Mouse (Mus musculus): ENCODE data around the gene Wdtc1.

Gene Wdtc1

GRCm38 (mm10) chr4:133247806-133248449 lies 105.4 kb downstream of the Wdtc1 start:
- DNase-seq = no peak

GRCm38 (mm10) chr4:133247072-133247471 lies 106.2 kb downstream of the Wdtc1 start:
- DNase-seq = no peak

- no peak for DNase-seq
Observed at GRCm38 (mm10) chr4:133244289-133244688, 109.0 kb downstream of the Wdtc1 start.

- no peak for DNase-seq
Observed at GRCm38 (mm10) chr4:133243538-133243937, 109.7 kb downstream of the Wdtc1 start.

- no peak for DNase-seq
Observed at GRCm38 (mm10) chr4:133242710-133243109, 110.6 kb downstream of the Wdtc1 start.
